Mouse (Mus musculus): Measurements from ENCODE around the gene Zmym5.
"Not testable (repeated sequence)": the region's sequence is repeated elsewhere in the genome, so short reads cannot be mapped to it uniquely, and the experiment has no call there.

Zmym5 gene

DNA sequence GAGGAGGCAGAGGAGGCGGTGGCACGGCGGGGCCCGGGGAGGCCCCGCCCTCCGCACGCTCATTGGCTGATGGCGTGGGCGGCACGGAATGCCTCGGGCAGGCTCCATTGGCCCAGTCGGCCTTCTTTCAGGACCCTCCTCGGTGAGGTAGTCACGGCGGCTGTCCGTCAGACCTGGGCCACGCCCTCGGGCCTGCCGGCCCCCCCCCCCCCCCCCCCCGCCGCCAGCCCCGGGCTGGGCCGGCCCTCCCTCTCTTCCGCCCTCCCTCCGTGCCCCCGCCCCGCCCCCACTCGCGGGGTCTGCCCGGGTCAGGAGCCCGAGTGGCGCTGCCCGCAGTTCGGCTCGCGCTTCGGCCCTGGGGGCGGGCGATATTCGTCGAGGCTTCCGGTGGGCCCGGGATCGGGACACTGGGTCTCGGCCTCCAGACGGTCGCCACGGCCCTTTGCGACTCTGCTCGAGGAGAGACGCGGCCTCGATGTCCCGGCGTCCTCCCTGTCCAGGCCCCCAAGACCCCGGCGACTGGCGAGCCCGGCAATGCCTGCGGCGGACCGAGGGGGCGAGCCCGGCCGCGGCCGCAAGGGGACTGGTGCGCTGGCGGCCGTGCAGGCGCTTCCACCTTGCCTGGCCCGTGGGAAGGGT is at the start of gene Zmym5:
Gene Zmym5 (minus strand): TSS at position 16 of the 639 bp plus-strand sequence.
- DNase-seq (ENCODE audit: low spot score), result peak; percentile 89

GRCm38 (mm10) chr14:56849681-56850080 is 38.2 kb upstream of the Zmym5 start:
- peak; percentile 10 for DNase-seq (ENCODE audit: low spot score)

DNA sequence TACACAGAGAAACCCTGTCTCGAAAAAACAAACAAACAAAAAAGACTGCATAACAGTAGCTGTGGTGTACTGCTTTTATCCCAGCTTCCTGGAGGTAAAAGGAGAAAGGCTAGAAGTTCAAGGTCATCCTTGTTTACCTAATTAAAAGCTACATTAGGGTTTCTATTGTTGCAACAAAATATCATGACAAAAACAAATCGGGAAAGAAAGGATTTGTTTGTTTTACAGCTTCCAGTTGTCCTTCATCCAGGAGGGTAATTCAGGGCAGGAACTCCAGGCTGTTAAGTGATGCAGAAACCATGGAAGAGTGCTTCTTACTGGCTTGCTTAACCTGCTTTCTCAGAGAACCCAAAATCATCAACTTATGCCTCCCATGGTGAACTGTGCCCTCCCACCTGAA is 36.8 kb upstream of the Zmym5 start:
- DNase-seq (ENCODE audit: low spot score), result no peak

- no peak for DNase-seq (ENCODE audit: low spot score)
Observed at GRCm38 (mm10) chr14:56844507-56844906, 33.0 kb upstream of the Zmym5 start.

GRCm38 (mm10) chr14:56844033-56844432 is 32.5 kb upstream of the Zmym5 start:
- no peak for DNase-seq (ENCODE audit: low spot score)

DNA sequence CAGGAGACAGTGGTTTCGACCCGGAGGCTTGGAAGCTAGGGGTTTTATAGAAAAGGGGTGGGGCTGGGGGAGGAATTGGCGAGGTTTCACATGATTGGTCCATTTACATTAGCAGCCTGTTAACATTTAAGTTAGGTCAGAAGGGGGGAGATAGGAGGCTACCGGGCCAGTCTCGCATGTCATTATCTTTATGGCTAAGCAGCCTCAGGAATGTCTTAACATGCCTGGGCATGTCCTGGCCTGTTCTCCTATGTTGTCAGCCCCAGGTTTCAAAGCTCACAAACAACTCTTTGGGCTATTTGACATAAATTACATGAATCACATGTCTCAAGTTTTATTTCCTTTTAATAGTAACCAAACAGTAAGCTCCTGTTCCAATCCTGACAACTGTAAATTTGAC is 23.1 kb upstream of the Zmym5 start:
- DNase-seq (ENCODE audit: low spot score), result not testable (repeated sequence)

- peak; percentile 63 for DNase-seq (ENCODE audit: low spot score)
Observed at GRCm38 (mm10) chr14:56833211-56833610, 21.7 kb upstream of the Zmym5 start.

DNA sequence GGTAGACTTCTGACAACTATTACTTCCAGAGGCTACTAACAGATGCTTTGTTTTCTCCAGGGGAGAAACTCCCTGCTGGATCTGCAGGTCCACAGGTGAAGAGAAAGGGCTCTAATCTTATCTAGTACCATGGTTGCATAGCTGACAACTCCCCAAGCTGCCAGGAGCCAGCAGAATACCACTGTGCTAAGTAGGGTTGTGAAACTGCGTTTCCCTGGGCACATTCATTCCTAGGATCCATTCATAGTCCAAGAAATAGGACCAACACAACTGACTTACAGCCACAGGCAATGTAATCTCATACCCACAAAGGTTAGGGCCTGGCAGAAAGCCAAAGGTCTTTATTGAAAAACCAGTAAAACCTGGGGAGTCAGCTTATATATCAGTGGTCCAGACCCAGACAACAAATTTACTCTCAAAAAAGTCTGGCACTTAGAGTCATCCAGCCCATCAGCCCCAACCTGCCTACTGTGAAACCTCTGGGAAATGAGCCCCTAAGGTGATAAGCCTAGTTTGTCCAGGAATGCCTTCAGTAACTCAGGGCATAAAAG is 21.1 kb upstream of the Zmym5 start:
- no peak for DNase-seq (ENCODE audit: low spot score)

GRCm38 (mm10) chr14:56832147-56832546 is 20.6 kb upstream of the Zmym5 start:
- no peak for DNase-seq (ENCODE audit: low spot score)

DNA sequence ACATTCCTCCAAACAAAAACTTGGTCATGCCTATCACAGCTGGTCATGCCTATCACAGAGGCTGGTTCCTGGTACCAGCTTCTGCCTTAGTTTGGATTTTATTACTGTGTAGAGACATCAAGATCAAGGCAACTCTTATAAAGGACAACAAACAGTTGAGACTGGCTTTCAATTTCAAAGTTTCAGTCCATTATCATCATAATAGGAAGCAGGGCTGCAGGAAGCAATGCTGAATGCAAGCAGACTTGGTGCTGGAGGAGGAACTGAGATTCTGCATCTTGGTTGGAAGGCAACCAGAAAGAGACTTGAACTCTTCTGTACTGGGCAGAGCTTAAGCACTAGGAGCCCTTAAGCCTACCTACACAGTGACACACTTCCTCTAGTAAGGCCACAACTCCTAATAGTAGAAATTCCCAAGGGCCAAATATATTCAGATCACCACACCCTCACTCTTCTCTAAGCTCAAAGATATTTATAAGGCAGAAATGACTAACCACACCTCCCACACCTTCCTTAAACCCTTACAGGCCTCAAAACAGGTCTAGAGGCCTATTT is 19.1 kb upstream of the Zmym5 start:
- DNase-seq (ENCODE audit: low spot score), result no peak

- no peak for DNase-seq (ENCODE audit: low spot score)
Observed at GRCm38 (mm10) chr14:56824562-56824961, 13.0 kb upstream of the Zmym5 start.

- DNase-seq (ENCODE audit: low spot score), result no peak
Observed at GRCm38 (mm10) chr14:56817616-56818015, 6.1 kb upstream of the Zmym5 start.

DNA sequence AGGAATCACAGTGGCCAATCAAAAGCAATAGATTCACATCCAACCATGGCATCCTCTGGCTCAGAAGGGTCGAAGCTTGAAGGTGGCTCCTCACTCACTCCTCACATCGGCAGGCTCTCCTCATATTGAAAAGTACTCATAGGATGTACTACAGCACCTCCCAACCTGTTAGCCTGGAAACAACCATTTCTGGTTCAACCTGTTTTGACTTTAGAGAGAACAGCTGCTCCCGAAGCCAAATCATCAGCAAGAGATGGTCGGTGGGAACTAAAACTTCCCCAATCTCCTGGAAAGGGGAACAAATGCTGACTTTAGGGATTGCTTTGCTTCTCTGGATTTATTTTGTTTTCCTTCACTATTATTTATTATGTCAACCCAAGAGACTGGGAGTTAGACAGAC is 5.6 kb upstream of the Zmym5 start:
- no peak for DNase-seq (ENCODE audit: low spot score)

- no peak for DNase-seq (ENCODE audit: low spot score)
Observed at GRCm38 (mm10) chr14:56816541-56816940, 5.0 kb upstream of the Zmym5 start.

GRCm38 (mm10) chr14:56812520-56813036 is 1.1 kb upstream of the Zmym5 start:
- peak; percentile 89 for DNase-seq (ENCODE audit: low spot score)

DNA sequence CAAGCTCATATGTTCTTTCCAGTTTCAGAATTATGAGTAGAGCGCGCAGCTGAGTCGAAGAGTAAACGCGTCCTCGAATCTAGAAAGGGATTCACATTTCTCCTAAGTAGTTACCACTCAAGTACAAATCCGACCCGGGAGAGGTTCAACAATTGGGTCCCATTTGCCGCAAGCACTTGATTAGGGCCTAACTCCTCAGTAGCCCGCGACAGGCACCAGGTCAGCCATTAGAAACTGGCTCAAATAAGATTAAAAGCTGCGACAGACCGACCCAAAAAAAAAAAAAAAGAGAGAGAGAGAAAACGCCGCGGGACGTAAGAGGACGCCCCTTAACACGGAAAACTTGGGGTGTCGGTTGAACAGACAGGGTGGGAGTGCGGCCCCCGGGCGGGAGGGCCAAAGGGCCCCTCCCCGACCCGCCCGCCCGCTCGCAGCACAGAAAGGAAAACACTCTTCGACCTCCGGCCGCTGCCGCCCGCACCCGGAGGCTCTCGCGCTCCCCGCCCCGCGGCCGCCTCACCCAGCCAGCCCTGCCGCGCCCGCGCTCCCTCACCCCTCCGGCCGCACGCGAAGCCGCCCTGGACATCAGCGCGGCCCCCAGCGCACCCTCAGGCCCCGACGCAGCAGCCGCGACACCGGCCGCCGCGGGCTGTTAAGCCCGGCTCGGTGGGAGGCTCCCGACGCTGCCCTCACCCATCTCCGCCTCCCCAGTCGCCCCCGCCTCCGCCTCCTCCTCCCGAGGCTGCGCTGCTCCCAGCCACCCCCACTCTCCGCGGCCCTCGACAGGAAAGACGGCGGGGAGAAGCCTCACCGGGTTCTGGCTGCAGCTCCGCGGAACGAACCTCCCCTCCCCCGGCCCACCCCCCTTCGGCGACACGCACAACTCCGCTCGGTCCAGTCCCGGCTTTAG is 480 bp downstream of the Zmym5 start:
- DNase-seq (ENCODE audit: low spot score), result not testable (repeated sequence)

GRCm38 (mm10) chr14:56793243-56793642 is 18.3 kb downstream of the Zmym5 start:
- peak; percentile 48 for DNase-seq (ENCODE audit: low spot score)

DNA sequence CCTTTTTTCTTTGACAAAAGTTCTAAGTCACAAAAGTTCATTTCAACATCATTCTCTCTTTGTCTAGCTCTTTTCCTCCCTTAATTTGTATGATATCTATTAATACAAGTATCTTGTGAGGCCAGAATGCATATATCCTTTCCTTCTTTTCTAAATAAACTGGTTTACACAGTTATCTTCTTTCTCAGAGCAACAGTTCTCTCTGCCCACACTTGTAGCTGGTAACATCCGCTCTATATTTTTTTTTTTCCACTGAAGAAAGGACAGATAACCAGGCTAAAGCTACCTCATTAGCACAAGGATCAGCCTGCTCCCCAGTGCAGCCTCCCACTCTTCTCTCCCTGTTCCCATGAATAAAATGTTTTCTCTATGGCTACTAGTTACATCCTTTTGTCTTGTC is 26.9 kb downstream of the Zmym5 start:
- no peak for DNase-seq (ENCODE audit: low spot score)

- no peak for DNase-seq (ENCODE audit: low spot score)
Observed at GRCm38 (mm10) chr14:56778933-56779300, 32.6 kb downstream of the Zmym5 start.

DNA sequence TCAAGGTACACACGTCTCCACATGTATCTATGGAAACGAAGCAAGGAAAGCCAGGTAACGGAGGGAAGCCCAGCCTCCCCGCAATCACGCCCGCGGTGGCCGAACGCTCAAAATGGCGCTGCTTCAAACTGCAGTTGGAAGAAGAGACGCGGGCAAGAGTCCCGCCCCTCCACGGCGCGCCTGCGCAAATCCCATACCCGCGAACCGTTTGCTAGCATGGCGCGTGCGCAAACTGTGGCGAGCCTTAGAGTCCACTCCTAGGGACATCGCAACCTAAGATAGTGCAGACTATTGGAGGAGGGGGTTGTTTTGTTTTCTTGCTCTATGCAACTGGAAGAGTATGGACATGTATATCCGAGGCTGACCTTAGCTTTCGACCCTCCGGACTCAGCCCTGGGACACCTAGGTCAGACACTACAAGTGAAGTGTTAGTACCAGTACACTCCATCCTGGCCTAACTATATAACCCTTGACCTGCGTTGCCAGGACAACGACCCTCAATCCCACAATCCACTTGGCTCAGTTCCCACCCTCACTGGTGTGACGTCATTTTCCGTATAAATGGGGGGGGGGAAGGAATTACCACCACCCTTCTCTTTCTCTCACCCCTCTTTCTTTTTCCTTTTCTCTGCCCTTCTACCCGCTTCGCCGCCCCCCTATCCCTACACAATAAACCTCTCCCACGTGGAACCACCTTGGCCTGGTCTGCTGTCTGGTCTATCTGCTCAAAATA is 33.1 kb downstream of the Zmym5 start, which contains the start of gene Pspc1:
Gene Pspc1 (minus strand): TSS at position 117 of the 733 bp plus-strand sequence.
- peak; percentile 97 for DNase-seq (ENCODE audit: low spot score)

DNA sequence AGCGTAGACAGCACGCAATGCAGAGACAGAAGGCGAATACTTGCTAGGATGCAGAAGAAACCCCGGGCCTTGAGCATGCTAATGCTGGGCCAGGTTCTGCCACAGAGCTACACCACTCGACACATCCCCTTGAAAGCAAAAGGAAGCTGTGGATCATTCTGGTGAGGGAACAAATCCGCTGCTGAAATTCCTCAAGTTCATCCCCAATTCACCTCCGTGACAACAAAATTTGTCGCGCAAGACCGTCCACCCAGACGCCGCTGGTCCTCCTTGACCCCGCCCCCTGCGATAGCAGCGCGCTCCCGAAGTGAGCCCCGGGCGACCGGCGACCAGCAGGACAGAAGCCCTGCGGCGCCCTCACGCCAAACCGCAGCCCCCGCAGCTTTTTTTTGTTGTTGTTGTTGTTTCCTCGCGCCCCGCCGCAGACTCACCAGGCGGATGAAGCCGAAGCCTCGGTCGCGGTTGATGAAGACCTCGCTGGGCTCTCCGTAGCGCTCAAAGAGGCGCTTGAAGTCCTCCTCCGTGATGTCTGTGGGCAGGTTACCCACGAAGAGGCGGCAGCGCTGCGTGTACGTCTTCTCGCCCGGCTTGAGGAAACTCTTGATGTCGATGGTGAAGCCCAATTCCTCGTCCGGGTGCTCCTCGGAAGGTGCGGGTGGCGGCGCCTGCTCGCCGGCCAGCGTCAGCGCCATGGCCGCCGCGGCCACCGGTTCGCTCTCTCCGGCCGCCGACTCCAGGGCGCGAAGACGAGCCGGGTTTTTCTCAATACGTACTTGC is 34.0 kb downstream of the Zmym5 start:
- DNase-seq (ENCODE audit: low spot score), result peak; percentile 66

All from lung, postnatal 25 days (tissue).